Mouse (Mus musculus): ENCODE results near the gene Tmem167. TPM values are rescaled to one million over a fixed set of nuclear protein-coding genes. Genes with fewer than 3 reads are reported as not detected.

The Tmem167 gene
- polyA plus RNA-seq, 1 experiment from 2014 or later, result 71.3 TPM

Other genes starting within 250 kb of the Tmem167 start
- 6.9 and 8.5 TPM in 2 replicates for gene Xrcc4, start 485 bp downstream of the Tmem167 start, polyA plus RNA-seq (2016; fragmentation: Nextera tagmentation; extraction: Ambion mirVana)

All from embryonic facial prominence, embryonic 10.5 days (tissue).